Mouse (Mus musculus) brain, embryonic 14.5 days (tissue): Measurements from ENCODE around the gene S100a7a.

Experiments
- CTCF ChIP-seq: fragments of 200-500 bp; IDR thresholded peaks from 2 replicates; pipeline ENCODE4 v1.5.1; 2012; ENCODE audit warnings: inconsistent platforms, mild to moderate bottlenecking, moderate library complexity, borderline replicate concordance; ENCODE audit not compliant: insufficient read depth, insufficient read length; ENCODE audit errors: extremely low read depth
- POLR2A ChIP-seq: fragments of 200-500 bp; IDR thresholded peaks from 2 replicates; pipeline ENCODE4 v1.6.1; 2012; ENCODE audit warnings: mild to moderate bottlenecking, inconsistent platforms, borderline replicate concordance; ENCODE audit not compliant: poor library complexity, insufficient read depth, insufficient read length, severe bottlenecking; ENCODE audit errors: extremely low read depth

DNA sequence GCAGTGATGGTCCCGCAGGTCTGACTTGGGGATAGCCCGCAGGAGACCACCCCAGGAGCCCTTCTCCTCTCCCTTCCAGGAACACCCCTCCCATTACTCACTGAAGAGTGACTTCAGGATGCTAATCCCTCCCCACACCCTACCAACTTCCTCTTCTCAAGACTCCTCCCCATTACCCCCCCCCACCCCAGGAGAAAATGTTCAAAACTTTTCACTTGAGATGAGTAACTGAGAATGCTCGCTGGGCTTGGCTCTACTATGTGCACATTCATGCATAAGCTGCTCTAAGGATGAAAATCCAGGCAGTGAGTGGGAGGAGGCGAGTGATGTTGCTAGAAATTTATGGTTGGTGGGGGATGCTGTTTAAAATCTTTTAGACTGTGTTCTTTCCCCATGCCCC is 41.8 kb upstream of the S100a7a start:
- TF ChIP-seq POLR2A (no peak), CTCF (no peak)
